Mouse (Mus musculus) ES-Bruce4 (cell line): ENCODE measurements around the gene Rgs12. TPM values are rescaled to one million over a fixed set of nuclear protein-coding genes. Genes with fewer than 3 reads are reported as not detected.

Experiments used
- H3K27ac ChIP-seq: 2 replicates; pipeline ENCODE4 v1.5.1; 2012; ENCODE audit warnings: low read length, inconsistent platforms; ENCODE audit not compliant: insufficient read depth
- H3K27me3 ChIP-seq: 2 replicates; pipeline ENCODE4 v1.6.1; 2012; ENCODE audit warnings: mild to moderate bottlenecking, low read length, inconsistent platforms; ENCODE audit not compliant: control insufficient read depth, poor library complexity, insufficient read depth, severe bottlenecking
- H3K36me3 ChIP-seq: 2 replicates; pipeline ENCODE4 v1.6.1; 2012; ENCODE audit warnings: inconsistent platforms, mild to moderate bottlenecking, low read length, moderate library complexity; ENCODE audit not compliant: control insufficient read depth, poor library complexity, insufficient read depth, severe bottlenecking
- H3K4me1 ChIP-seq: one replicate; pipeline ENCODE4 v1.8.1; 2011; ENCODE audit warnings: low read length; ENCODE audit not compliant: control insufficient read depth, insufficient read depth
- H3K4me3 ChIP-seq: 2 replicates; pipeline ENCODE4 v1.5.1; 2011; ENCODE audit warnings: low read depth, mild to moderate bottlenecking, low read length
- H3K9ac ChIP-seq: 2 replicates; pipeline ENCODE4 v1.6.1; 2012; ENCODE audit warnings: low read depth, mild to moderate bottlenecking, inconsistent platforms; ENCODE audit not compliant: poor library complexity, severe bottlenecking
- H3K9me3 ChIP-seq: replicated peaks from 2 replicates; pipeline ENCODE4 v1.6.1; 2012; ENCODE audit warnings: mild to moderate bottlenecking, low read length, inconsistent platforms; ENCODE audit not compliant: control insufficient read depth, poor library complexity, insufficient read depth, severe bottlenecking
- CTCF ChIP-seq: IDR thresholded peaks from one replicate; pipeline ENCODE4 v1.8.1; 2011; ENCODE audit warnings: low read depth, low read length
- EP300 ChIP-seq: IDR thresholded peaks from 2 replicates; pipeline ENCODE4 v1.6.1; 2011; ENCODE audit warnings: low read depth, low read length; ENCODE audit not compliant: insufficient read depth
- POLR2A ChIP-seq: IDR thresholded peaks from one replicate; pipeline ENCODE4 v1.8.1; 2011; ENCODE audit warnings: low read length; ENCODE audit not compliant: insufficient read depth
- polyA plus RNA-seq: library from polyadenylated mRNA; stranded (reverse); fragments of >200 nt; gene quantifications from 2 replicates; pipeline ENCODE4 v1.2.4, GENCODE M21; 2011; ENCODE audit warnings: low read depth; ENCODE audit not compliant: missing spikeins, insufficient read depth, insufficient read length

Rgs12 gene
- polyA plus RNA-seq, 1 experiment, result 23.4 TPM

- H3K4me3 ChIP-seq, result no peak overlapping the region
- H3K36me3 ChIP-seq, result no peaks in the 10 kb centered on the region
- H3K9me3 ChIP-seq, result no peaks in the 10 kb centered on the region
- H3K9ac ChIP-seq, result no peak overlapping the region
- H3K27me3 ChIP-seq, result no peaks in the 10 kb centered on the region
- no peak overlapping the region for H3K27ac ChIP-seq
- peak; percentile 10; the same call in 1 of the 2 replicates for TF ChIP-seq EP300
- no peak for TF ChIP-seq POLR2A
- H3K4me1 ChIP-seq, result peaks cover 8% of the 10 kb centered on the region
Measured at GRCm38 (mm10) chr5:34998754-34999153, 49.5 kb downstream of the Rgs12 start.

GRCm38 (mm10) chr5:34999281-34999680 is 50.0 kb downstream of the Rgs12 start:
- Histone ChIP-seq H3K36me3 (no peaks in the 10 kb centered on the region), H3K9ac (no peak overlapping the region), H3K27ac (no peak overlapping the region), H3K4me3 (no peak overlapping the region), H3K9me3 (no peaks in the 10 kb centered on the region), H3K4me1 (peaks cover 8% of the 10 kb centered on the region), H3K27me3 (no peaks in the 10 kb centered on the region)
- TF ChIP-seq CTCF (no peak), EP300 (no peak), POLR2A (no peak)

GRCm38 (mm10) chr5:35000323-35000722 is 51.1 kb downstream of the Rgs12 start:
- H3K27ac ChIP-seq, result no peak overlapping the region
- H3K36me3 ChIP-seq, result no peaks in the 10 kb centered on the region
- H3K9ac ChIP-seq, result no peak overlapping the region
- no peaks in the 10 kb centered on the region for H3K9me3 ChIP-seq
- no peak overlapping the region for H3K4me3 ChIP-seq
- TF ChIP-seq CTCF (no peak), EP300 (no peak)
- H3K27me3 ChIP-seq, result no peaks in the 10 kb centered on the region
- peaks cover 8% of the 10 kb centered on the region for H3K4me1 ChIP-seq

- Histone ChIP-seq H3K4me3 (no peak overlapping the region), H3K27me3 (no peaks in the 10 kb centered on the region), H3K9ac (no peak overlapping the region), H3K4me1 (peaks cover 8% of the 10 kb centered on the region), H3K27ac (no peak overlapping the region), H3K9me3 (no peaks in the 10 kb centered on the region), H3K36me3 (no peaks in the 10 kb centered on the region)
- TF ChIP-seq CTCF (no peak), POLR2A (no peak), EP300 (no peak)
Measured at GRCm38 (mm10) chr5:35001144-35001543, 51.9 kb downstream of the Rgs12 start.

- Histone ChIP-seq H3K9me3 (no peaks in the 10 kb centered on the region), H3K4me1 (peaks cover 4% of the 10 kb centered on the region), H3K9ac (no peak overlapping the region), H3K27me3 (no peaks in the 10 kb centered on the region), H3K36me3 (no peaks in the 10 kb centered on the region), H3K4me3 (no peak overlapping the region), H3K27ac (no peak overlapping the region)
- TF ChIP-seq POLR2A (no peak), EP300 (no peak), CTCF (no peak)
Measured at GRCm38 (mm10) chr5:35003611-35004162, 54.4 kb downstream of the Rgs12 start.

- TF ChIP-seq POLR2A (no peak), EP300 (no peak), CTCF (no peak)
- H3K9ac ChIP-seq, result no peak overlapping the region
- H3K27me3 ChIP-seq, result no peaks in the 10 kb centered on the region
- no peak overlapping the region for H3K4me3 ChIP-seq
- H3K36me3 ChIP-seq, result no peaks in the 10 kb centered on the region
- H3K27ac ChIP-seq, result no peak overlapping the region
- H3K4me1 ChIP-seq, result peaks cover 2% of the 10 kb centered on the region
- H3K9me3 ChIP-seq, result no peaks in the 10 kb centered on the region
Measured at GRCm38 (mm10) chr5:35004769-35005168, 55.5 kb downstream of the Rgs12 start.

GRCm38 (mm10) chr5:35005659-35006058 is 56.4 kb downstream of the Rgs12 start:
- TF ChIP-seq EP300 (no peak), CTCF (no peak), POLR2A (no peak)
- H3K9me3 ChIP-seq, result no peaks in the 10 kb centered on the region
- no peaks in the 10 kb centered on the region for H3K36me3 ChIP-seq
- H3K27me3 ChIP-seq, result no peaks in the 10 kb centered on the region
- H3K9ac ChIP-seq, result no peak overlapping the region
- no peak overlapping the region for H3K4me3 ChIP-seq
- H3K27ac ChIP-seq, result no peak overlapping the region
- peaks cover 2% of the 10 kb centered on the region for H3K4me1 ChIP-seq
